In genomic region chr19:37448212-37448611, GRCm38 (mm10) we compare ENCODE assay signal across 20 mouse cellular contexts. TPM values are rescaled to one million over a fixed set of nuclear protein-coding genes. Genes with fewer than 3 reads are reported as not detected.
DNase-seq lines count a peak whose midpoint lies in the region; ATAC-seq and TF ChIP-seq lines count a peak whose summit lies in the region.
"Had no signal": no experiment of that assay in that cellular context is flagged by ENCODE, and none has a peak within 500 bp of the region (broad histone marks: within the 10 kb centered on the region; RNA-seq: fewer than 3 reads in every experiment).

No protein-coding gene starts in this region.

- intact Hi-C loops in gastrocnemius, adult 2 months (cut with DNase I) = no loop called here

- ATAC-seq in megakaryocyte progenitor cell, adult 5-6 weeks (replicated peaks; ENCODE audit: poor library complexity) = peak; percentile 44
- ATAC-seq: midbrain, embryonic 13.5 days had no signal

- H3K4me3 ChIP-seq in gastrocnemius, adult 2 months = peak overlapping the region; percentile 38; the same call in 1 of the 2 replicates
- peak overlapping the region; percentile 38 for H3K4me3 ChIP-seq in brown adipose tissue, adult 24 weeks (ENCODE audit: insufficient read depth, low read depth, low read length)
- H3K4me3 ChIP-seq in layer of hippocampus, adult 2 months = no peak overlapping the region
- H3K4me3 ChIP-seq: erythroblast, embryonic 14.5 days; limb, embryonic 10.5 days; lung, embryonic 15.5 days; midbrain, embryonic 13.5 days; stomach, embryonic 15.5 days had no signal

- no peak for TF ChIP-seq CTCF in gastrocnemius, adult 2 months (IDR thresholded peaks at IDR 0.05)
- no peak for TF ChIP-seq CTCF in layer of hippocampus, adult 2 months (conservative IDR thresholded peaks at IDR 0.05)

- no peaks in the 10 kb centered on the region for H3K4me1 ChIP-seq in brown adipose tissue, adult 24 weeks (ENCODE audit: control insufficient read depth, insufficient read depth, insufficient read length, low read length)
- H3K4me1 ChIP-seq: lung, embryonic 15.5 days; midbrain, embryonic 13.5 days; stomach, embryonic 15.5 days had no signal

- H3K27ac ChIP-seq in gastrocnemius, adult 2 months = no peak overlapping the region
- no peak overlapping the region for H3K27ac ChIP-seq in brown adipose tissue, adult 24 weeks (replicated peaks; ENCODE audit: low read depth, low read length)
- no peak overlapping the region for H3K27ac ChIP-seq in layer of hippocampus, adult 2 months
- H3K27ac ChIP-seq: limb, embryonic 10.5 days; lung, embryonic 15.5 days; midbrain, embryonic 13.5 days; stomach, embryonic 15.5 days had no signal

- no peak for DNase-seq in gastrocnemius, adult 2 months
- DNase-seq in gastrocnemius, postnatal 10 days = no peak
- peak; percentile 69 for DNase-seq in 416B (ENCODE audit: low read depth)
- no peak for DNase-seq in layer of hippocampus, adult 18-20 months (ENCODE audit: low spot score in 2 of 2)
- no peak for DNase-seq in Muller cell, postnatal 12 days (ENCODE audit: inconsistent ontology term)
- no peak for DNase-seq in layer of hippocampus, adult 2 months (ENCODE audit: low spot score in 2 of 2)
- DNase-seq: adrenal gland, adult 2 months; cerebellum, adult 9-11 months; gastrocnemius, postnatal 14 days; heart, postnatal 36 days; kidney, adult 2 months; kidney, postnatal 25 days; right cerebral cortex, postnatal 4 days had no signal

RNA-seq across cellular contexts. Expression of gene Hhex, which starts 13.6 kb away (rescaled TPM):
- total RNA-seq in gastrocnemius, adult 2 months (2021) = 1 to 10 TPM in 1 of 2 experiments, under 1 TPM in 1; 0.84 to 1.3 TPM
- 1 to 10 TPM; 3.5 to 5.7 TPM for total RNA-seq in gastrocnemius, postnatal 10 days (2021)
- 2.9 and 4.0 TPM in 2 replicates for polyA plus RNA-seq in brown adipose tissue, adult 24 weeks (2012; ENCODE audit: insufficient read depth, insufficient read length, missing spikeins)
- total RNA-seq in megakaryocyte progenitor cell, adult 5-6 weeks (2015) = 87.2 and 88.1 TPM in 2 replicates
- total RNA-seq in megakaryocyte progenitor cell, adult 5-6 weeks (2017) = 28.2 and 29.9 TPM in 2 replicates
- 1 to 10 TPM; 1.2 to 1.7 TPM for total RNA-seq in layer of hippocampus, adult 18-20 months (2021)
- 1 to 10 TPM; 1.7 to 2.4 TPM for total RNA-seq in layer of hippocampus, adult 2 months (2021)

Comparison
In these comparisons a context has a peak if more than half of its experiments do, and no peak if none do; other contexts are left out.
1. RNA of gene Hhex, which starts 13.6 kb away (total RNA-seq): 28.2 to 88.1 TPM in megakaryocyte progenitor cell, adult 5-6 weeks; 3.5 to 5.7 TPM in gastrocnemius, postnatal 10 days, 1.7 to 2.4 TPM in layer of hippocampus, adult 2 months, 1.2 to 1.7 TPM in layer of hippocampus, adult 18-20 months and 0.84 to 1.3 TPM in gastrocnemius, adult 2 months; every median in the first group is over 4 times any median in the second.